18 mouse cellular contexts compared by ENCODE assay signal in genomic region chr4:106220621-106221020, GRCm38 (mm10).
DNase-seq lines count a peak whose midpoint lies in the region; ATAC-seq lines count a peak whose summit lies in the region.
"Had no signal": no experiment of that assay in that cellular context is flagged by ENCODE, and none has a peak within 500 bp of the region (broad histone marks: within the 10 kb centered on the region; RNA-seq: fewer than 3 reads in every experiment).

No protein-coding gene starts in this region.

- no peak overlapping the region for H3K9ac ChIP-seq in midbrain, embryonic 14.5 days (replicated peaks; ENCODE audit: low read length)
- H3K9ac ChIP-seq: hindbrain, embryonic 15.5 days had no signal

- no peak overlapping the region for H3K4me2 ChIP-seq in midbrain, embryonic 14.5 days (ENCODE audit: low read length)
- H3K4me2 ChIP-seq: hindbrain, embryonic 15.5 days; midbrain, embryonic 11.5 days had no signal

- no peaks in the 10 kb centered on the region for H3K4me1 ChIP-seq in midbrain, embryonic 14.5 days (ENCODE audit: control insufficient read depth, insufficient read depth, low read length)
- H3K4me1 ChIP-seq in midbrain, embryonic 10.5 days, result no peaks in the 10 kb centered on the region

- DNase-seq in adrenal gland, postnatal 14 days, result peak; percentile 58
- no peak for DNase-seq in adrenal gland, adult 18-20 months (ENCODE audit: low spot score in 2 of 2)
- peak; percentile 57 for DNase-seq in heart, adult 11 months
- no peak for DNase-seq in heart, postnatal 4 days
- DNase-seq in midbrain, embryonic 14.5 days, result peak; percentile 46
- no peak for DNase-seq in midbrain, embryonic 10.5 days (ENCODE audit: low spot score)
- peak; percentile 24 for DNase-seq in splenic B cell, adult 2 months (ENCODE audit: low read depth, low spot score)
- DNase-seq: cerebellum, adult 18-20 months; gastrocnemius, postnatal 36 days; layer of hippocampus, postnatal 36 days; lung, postnatal 10 days had no signal

- no peak for ATAC-seq in midbrain, embryonic 14.5 days (ENCODE audit: low FRiP score, low TSS enrichment)
- ATAC-seq: intestine, embryonic 16.5 days; Patski had no signal

- no peaks in the 10 kb centered on the region for H3K9me3 ChIP-seq in midbrain, embryonic 14.5 days (ENCODE audit: control insufficient read depth, low read length)
- H3K9me3 ChIP-seq in midbrain, embryonic 10.5 days (replicated peaks), result no peaks in the 10 kb centered on the region
- H3K9me3 ChIP-seq: embryonic facial prominence, embryonic 10.5 days; hindbrain, embryonic 15.5 days had no signal

- H3K4me3 ChIP-seq in midbrain, embryonic 14.5 days (replicated peaks; ENCODE audit: low read depth, low read length), result no peak overlapping the region
- H3K4me3 ChIP-seq in midbrain, embryonic 10.5 days, result no peak overlapping the region
- H3K4me3 ChIP-seq: embryonic facial prominence, embryonic 10.5 days; hindbrain, embryonic 15.5 days had no signal

- H3K27ac ChIP-seq in midbrain, embryonic 14.5 days (replicated peaks; ENCODE audit: low read depth, low read length), result no peak overlapping the region
- no peak overlapping the region for H3K27ac ChIP-seq in midbrain, embryonic 10.5 days (replicated peaks)
- H3K27ac ChIP-seq: embryonic facial prominence, embryonic 10.5 days; hindbrain, embryonic 15.5 days; stomach, postnatal 0 days had no signal

- 74% methylated on average over 9 of the region's 9 CpGs for WGBS in midbrain, embryonic 14.5 days
- WGBS in midbrain, embryonic 10.5 days, result 89% methylated on average over 9 of the region's 9 CpGs

- no peaks in the 10 kb centered on the region for H3K36me3 ChIP-seq in midbrain, embryonic 14.5 days (ENCODE audit: control insufficient read depth, insufficient read depth, low read length)
- H3K36me3 ChIP-seq in midbrain, embryonic 10.5 days, result no peaks in the 10 kb centered on the region
- H3K36me3 ChIP-seq in splenic B cell, adult 2 months (ENCODE audit: control insufficient read depth, insufficient read depth, low read length, poor library complexity, severe bottlenecking), result no peaks in the 10 kb centered on the region
- H3K36me3 ChIP-seq: embryonic facial prominence, embryonic 10.5 days; G1E; hindbrain, embryonic 15.5 days had no signal

- H3K27me3 ChIP-seq in midbrain, embryonic 14.5 days (ENCODE audit: control insufficient read depth, insufficient read depth, low read length), result no peaks in the 10 kb centered on the region
- H3K27me3 ChIP-seq in midbrain, embryonic 10.5 days (ENCODE audit: low read depth, poor library complexity, severe bottlenecking), result no peaks in the 10 kb centered on the region
- H3K27me3 ChIP-seq in splenic B cell, adult 2 months (ENCODE audit: control insufficient read depth, insufficient read depth, low read length, poor library complexity, severe bottlenecking), result no peaks in the 10 kb centered on the region
- H3K27me3 ChIP-seq: hindbrain, embryonic 15.5 days; Patski had no signal

Comparison
In these comparisons a context has a peak if more than half of its experiments do, and no peak if none do; other contexts are left out.
1. DNase-seq: peak in adrenal gland, postnatal 14 days (single experiment), heart, adult 11 months (single experiment), midbrain, embryonic 14.5 days (single experiment) and splenic B cell, adult 2 months (single experiment); none in adrenal gland, adult 18-20 months (0 of 2), heart, postnatal 4 days (single experiment) and midbrain, embryonic 10.5 days (single experiment).